Mouse (Mus musculus) left cerebral cortex, adult 11 months (tissue): Measurements from ENCODE around the gene Btbd7.

Source experiments
- DNase-seq: peaks from one replicate; pipeline ENCODE4 v3.0.0; 2022; ENCODE audit warnings: low spot score

The Btbd7 gene

GRCm38 (mm10) chr12:102730798-102731619, 147.3 kb downstream of the Btbd7 start:
- DNase-seq, result no peak
